Mouse (Mus musculus) right cerebral cortex, postnatal 14 days (tissue): ENCODE results near the gene Ly6g6d.
A peak's percentile ranks its signal among the peaks of the same experiment; 100 is the strongest.

Source experiments
- DNase-seq: peaks from one replicate; pipeline ENCODE4 v3.0.0; 2022

Gene Ly6g6d

GRCm38 (mm10) chr17:35066084-35066483 lies 11.8 kb downstream of the Ly6g6d start, which contains the start of gene Mpig6b:
Gene Mpig6b, minus strand, starts transcription at chr17:35066184.
- no peak for DNase-seq

DNA sequence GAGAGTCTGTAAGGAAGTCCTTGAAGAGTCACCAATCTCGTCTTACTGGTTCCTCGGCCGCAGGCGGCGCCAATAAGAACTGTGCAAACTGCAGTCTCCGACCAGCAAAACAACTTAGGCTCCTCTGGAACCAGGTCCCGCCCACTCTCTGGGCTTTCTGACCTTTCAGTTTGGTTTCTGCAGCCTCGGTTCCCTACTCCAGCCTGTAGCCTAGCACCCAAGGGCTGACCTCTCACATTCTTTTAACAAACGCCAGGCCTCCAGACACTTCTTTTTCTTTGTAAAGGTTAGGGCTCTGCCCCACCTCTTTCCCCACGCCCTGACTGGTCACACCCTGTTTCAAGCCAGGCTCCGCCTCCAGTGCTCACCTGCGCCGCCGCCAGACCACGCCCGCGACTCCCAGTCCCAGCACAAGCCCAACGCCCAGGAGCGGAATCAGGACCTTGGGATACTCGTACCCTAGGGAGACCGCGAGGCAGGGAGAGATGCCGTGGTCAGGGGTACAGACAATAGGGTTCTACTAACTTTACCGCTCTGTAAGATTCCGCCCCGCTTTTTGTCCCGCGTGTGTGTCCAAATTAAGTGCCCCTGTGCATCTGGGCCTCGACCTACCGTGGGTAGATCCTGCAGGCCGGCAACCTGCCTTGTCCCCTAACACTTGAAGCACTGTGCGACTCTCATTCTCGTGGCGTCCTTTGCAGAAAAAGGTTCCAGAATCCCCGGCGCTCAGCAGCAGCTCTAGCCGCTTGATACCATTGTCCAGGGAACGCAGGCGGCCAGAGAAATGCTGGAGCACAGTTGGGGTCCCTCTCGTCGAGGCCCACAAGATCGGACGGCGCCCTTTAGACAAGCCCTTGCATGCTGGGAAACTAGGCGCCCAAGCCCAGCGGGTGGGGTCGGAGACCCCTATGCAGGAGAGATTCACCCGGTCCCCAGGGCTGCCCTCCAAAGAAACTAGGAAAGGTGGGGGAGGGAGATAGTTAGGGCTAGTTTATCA lies 12.6 kb downstream of the Ly6g6d start, which contains the start of gene Ly6g6c:
TSS of gene Ly6g6c (plus strand) at position 438 of the 997 bp plus-strand sequence.
- no peak for DNase-seq

GRCm38 (mm10) chr17:35064378-35064877 lies 13.4 kb downstream of the Ly6g6d start:
- no peak for DNase-seq

GRCm38 (mm10) chr17:35063466-35063865 lies 14.4 kb downstream of the Ly6g6d start:
- no peak for DNase-seq

DNA sequence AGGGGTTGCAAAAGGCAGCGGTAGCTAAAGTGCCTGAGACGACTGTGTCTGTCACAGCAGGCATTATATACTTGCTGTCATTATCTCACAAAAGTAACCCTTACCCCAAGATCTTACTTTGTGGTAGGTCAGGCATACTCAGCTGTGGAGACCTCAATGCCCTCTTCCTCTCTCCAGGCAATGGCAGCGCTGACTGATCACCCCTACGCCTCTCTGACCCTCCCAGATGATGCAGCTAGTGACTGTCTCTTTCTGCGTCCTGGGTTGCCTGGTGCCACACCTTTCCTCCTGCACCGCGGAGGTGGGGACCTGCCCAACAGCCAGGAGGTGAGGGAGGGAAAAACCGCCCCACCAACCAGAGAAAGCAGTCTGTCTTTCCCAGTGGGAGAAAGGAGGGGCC lies 16.6 kb downstream of the Ly6g6d start:
- no peak for DNase-seq

DNA sequence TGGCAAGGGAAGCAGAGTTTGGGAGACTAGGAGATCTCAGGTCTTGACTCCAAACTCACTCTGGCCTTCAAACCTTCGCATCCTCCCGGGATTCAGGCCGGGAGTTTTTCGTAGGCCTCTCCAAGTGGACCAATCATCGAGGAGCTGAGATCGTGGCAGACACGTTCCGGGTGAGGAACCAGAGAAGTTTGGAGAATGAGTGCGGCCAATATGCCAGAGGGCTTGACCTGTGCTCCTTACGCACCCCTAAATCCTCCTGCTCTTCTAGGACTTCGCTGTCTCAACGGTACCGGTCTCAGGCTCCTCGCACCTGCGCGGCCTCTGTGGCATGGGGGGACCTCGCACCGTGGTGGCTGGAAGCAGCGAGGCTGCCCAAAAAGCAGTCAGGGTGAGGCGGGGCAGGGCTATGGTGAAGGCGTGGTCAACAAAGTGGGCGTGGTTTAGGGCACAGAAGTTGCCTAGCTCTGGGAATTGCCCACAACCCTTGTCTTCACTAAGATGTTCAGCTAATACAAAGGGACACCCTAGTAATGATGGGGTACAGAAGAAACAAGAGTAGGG lies 17.0 kb downstream of the Ly6g6d start:
- no peak for DNase-seq

GRCm38 (mm10) chr17:35060071-35060470 lies 17.8 kb downstream of the Ly6g6d start:
- no peak for DNase-seq

GRCm38 (mm10) chr17:35058911-35059892 lies 18.7 kb downstream of the Ly6g6d start, which contains the start of gene Ddah2:
Gene Ddah2, plus strand, starts transcription at chr17:35059035.
- DNase-seq, result peak; percentile 80

DNA sequence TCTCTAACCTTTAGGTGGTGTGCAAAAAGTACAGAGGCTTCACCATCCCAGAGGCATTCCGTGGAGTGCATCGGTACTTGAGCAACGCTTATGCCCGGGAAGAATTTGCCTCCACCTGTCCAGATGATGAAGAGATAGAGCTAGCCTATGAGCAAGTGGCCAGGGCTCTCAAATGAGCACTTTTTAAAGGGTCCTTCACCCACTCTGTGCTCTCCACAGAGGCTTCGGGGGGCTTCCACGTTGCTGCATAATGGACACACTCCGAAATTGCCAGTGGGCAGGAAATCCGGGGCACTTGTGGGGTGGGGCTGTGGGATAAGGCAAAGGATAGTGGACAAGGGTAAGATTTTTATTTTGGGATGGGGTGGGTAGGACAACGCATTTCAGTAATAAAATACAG lies 19.5 kb downstream of the Ly6g6d start:
- no peak for DNase-seq

DNA sequence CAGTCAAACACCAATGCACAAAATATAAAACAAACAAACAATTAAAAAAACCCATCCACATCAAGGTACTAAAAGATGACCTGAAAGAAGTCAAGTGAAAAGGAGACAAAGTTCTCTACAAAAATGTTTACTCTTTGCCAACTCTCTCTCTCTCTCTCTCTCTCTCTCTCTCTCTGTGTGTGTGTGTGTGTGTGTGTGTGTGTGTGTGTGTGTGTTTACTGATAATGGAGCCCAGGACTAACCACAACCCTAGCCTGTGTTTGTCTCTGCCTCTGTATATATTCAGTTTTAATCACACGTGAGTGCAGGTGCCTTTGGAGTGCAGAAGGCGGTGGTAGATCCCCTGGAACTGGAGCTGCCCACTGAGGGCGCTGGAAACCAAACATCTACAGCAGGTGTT lies 20.8 kb downstream of the Ly6g6d start:
- DNase-seq, result no peak

GRCm38 (mm10) chr17:35055691-35056495 lies 22.0 kb downstream of the Ly6g6d start:
- DNase-seq, result no peak

GRCm38 (mm10) chr17:35052271-35052798 lies 25.5 kb downstream of the Ly6g6d start:
- no peak for DNase-seq

DNA sequence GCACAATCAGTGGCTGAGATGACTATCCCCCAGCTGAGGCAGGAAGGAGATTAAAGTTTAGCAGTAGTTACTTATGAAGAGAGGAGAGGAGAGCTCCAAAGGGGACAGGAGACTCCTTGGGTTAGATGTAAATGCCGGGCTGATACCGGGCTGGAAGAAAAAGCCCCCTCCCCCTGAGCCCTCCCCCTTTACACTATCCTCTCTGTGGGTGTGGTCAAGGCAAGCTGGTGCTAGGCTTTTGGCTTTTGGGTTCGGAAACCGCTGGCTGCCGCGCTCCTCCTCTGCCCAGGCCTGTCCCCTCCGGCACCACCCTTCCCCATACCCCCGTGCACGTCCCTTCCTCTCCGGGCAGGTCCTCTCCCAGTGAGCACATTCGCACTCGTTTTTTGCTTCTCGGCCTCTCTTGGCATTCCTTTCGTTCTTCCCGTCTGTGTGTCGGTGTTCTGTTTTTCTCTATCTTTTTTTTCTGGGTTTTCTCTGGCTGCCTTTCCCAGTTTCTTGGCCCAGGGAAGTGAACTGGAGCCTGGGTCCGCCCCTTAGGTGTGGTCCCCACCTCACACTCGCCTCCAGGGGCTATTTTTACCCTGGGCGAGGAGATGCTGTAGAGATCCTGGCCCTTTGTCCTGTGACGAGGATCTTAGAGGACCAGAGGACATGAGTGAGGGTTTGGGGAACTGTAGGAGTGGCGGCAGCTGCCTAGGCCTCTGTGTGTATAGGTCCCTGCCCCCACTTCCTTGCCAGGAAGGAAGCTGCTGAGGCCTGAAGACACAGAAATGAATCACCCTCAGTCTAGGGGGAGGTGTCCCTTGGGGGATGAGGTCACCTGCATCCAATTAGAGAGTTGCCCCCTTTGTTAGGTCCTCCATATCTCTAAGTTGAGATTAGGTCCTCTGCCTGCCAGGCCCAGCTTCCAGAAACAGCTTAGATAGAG lies 26.4 kb downstream of the Ly6g6d start:
- DNase-seq, result no peak

DNA sequence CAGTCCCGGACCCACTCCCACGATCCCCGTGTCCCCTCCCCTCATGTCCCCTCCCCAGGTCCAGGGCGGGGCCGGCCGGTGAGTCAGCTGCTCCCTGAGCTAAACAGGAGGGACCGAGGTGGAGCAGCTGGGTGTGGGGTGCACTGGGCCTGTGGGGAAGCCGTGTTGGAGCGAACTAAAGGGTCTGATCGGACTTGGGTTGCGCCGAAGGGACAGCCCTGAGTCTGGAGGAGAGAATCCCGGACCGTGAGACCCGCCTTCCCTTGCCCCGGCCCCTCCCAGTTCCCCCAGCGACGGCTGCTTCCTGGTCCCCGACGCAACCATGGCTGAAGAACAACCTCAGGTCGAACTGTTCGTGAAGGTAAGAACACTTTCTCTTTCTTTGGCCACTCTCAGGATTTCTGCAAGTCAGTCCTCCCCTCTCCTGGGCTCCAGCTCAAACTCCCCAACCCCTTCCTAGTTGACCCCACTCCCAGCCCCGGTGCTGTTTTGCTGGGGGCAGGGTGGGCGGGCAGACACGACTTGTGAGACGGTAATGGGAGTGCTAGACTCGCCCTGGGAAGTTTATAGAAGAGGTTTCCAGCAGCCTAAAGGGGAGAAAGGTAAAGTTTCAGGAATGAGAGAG lies 27.6 kb downstream of the Ly6g6d start:
- peak; percentile 47 for DNase-seq

DNA sequence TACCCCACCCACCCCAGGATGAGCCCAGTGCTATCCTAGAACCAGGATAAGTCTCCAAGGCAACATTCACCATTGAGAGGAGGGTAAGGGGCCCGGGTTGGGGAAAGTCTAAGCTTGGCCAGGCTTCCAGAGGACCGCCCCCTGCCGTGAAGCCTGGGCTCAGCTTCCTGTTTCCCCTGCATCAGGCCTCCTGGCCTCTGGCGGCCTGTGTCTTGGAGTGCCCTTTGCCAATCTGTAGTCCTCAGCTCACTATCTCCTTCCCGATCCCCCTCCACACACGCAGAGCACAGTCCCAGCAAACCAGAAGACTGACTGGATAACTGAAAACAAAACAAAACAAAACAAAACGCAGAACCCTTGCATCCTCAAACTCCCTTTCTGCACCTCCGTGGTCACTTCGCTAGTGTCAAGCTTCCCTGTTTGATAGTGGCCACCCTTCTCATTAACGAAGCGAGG lies 28.3 kb downstream of the Ly6g6d start, which contains the start of gene Clic1:
TSS of gene Clic1 (plus strand) at position 406 of the 456 bp plus-strand sequence.
- DNase-seq, result no peak

DNA sequence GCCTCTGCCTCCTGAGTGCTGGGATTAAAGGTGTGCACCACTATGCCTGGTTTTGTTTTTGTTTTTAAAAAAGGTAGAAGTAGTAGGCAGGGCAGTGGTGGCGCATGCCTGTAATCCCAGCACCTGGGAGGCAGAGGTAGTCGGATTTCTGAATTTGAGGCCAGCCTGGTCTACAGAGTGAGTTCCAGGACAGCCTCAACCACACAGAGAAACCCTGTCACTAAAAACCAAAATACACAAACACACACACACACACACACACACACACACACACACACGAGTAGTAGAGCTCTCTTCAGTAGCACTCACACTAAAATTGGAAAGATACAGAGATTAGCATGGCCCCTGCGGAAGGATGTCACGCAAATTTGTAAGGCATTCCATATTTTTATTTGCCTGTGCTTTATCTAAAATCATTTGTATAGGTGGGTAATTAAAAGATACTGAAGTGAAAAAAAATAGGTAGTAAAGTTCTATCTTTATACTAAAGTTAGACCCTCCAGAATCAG lies 28.9 kb downstream of the Ly6g6d start:
- DNase-seq, result no peak

DNA sequence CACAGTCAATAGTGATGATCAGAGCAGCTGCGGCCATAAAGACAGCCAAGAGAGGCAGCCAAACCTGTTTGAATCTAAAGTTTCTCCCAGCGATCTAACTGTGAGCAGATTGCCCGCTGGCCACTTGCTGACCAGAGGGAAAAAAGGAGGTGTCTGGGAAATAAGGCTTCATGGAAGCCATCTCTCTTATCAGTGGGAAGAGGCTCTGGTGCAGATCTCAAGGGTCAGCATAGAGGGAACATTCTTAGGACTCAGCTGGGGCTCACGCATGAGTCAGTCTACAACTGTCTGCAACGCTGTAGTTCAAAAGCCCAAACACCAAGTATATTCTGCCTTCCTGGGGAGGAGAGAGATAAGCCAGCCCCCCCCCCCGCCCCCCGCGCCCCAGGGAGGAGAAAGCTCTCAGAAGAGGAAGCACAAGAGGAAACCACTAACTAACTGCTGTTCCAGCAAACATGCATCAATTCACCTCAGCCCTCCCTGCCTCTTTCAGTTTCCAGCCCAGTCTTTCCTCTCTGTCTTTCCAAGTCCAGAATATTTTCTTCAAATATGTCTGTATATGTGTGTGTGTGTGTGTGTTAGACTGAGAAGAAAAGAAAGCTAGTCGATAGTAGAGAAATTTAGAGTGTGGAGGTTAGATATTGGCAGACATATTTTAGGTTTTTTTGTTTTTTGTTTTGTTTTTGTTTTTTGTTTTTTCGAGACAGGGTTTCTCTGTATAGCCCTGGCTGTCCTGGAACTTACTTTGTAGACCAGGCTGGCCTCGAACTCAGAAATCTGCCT lies 29.5 kb downstream of the Ly6g6d start:
- no peak for DNase-seq

DNA sequence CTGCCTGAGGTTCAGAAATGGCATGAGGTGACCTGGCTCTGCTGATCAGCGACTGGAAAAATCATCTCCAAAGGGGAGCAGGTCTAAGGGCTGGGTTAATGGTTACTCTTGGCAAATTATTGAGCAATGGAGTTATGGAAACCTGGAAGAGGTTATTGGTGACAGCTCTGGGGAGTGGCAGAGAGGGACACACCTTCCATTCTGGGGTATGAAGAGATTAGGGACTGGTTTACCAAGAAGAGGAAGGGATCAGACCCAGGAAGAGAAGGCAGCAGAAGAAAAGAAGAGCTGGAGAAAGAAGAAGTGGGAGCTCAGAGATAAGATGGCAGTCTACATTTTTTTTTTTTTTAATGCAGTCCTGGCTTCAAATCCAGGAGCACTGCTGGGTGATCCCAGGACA lies 30.2 kb downstream of the Ly6g6d start:
- no peak for DNase-seq
